Mouse (Mus musculus) cerebellum, postnatal 25 days (tissue): ENCODE results near the gene Uri1.

Experiments
- DNase-seq, 2 experiments: peaks; one replicate each; pipeline ENCODE4 v3.0.0; 2021; ENCODE audit warnings: mixed read lengths in 2 of 2

Gene Uri1

DNA sequence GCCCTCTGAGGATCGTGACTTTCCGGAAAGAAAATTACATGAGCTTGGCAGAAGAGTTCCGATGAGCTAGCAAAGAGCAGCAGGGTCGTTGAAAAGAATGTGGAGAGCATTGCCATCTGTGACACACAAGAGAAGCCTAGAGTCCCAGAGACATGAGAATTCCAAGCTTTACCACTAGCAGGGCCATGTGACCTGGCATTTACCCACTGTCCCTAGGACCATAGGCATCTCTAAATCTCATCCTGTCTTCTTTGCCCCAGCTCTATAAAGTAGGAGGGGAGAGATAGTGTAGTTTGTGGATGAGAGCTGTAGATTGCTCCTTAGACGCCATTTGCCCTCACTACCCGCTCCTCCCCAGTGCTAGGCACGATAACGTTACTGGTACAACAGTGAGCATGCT is at the start of gene Uri1:
Gene Uri1, minus strand, starts transcription at position 101 of the 400 bp plus-strand sequence.
- no peak for DNase-seq

DNA sequence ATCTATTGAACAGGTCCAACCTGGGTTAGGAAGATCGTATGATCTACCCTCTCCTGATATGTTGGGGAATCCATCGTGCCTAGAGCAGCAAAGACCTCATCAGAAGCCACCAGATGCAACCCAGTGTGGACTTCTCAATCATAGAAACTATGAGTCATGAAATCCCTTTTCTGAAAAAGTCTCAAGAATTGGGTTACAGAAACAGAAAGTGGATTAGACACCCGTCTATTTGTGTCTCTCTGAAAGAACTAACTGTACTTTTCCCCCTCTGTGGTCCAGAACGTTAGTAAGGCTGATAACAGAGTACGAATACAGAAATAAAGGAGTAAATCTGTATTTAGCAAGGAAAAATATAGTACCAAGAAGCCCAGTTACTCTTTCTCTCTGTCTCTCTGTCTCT is 47.7 kb upstream of the Uri1 start:
- DNase-seq, result no peak

DNA sequence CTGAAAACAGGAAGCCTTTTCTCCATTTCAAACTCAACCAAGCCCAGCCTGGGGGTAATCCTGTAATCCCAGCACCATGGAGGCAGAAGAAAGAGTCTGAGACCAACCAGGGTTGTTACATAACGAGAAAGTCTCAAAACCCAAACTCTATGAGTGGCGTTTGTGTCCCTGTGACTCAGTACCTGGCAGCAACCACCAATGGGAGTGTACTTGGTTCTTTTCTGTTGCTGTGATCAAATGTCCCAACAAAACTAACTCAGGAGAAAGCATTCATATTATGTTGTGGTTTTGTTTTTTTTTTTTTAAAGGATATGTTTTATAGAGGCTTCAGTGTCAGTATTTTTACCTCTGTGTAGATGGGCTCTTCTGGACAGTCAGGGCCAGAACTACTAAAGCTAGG is 47.3 kb upstream of the Uri1 start:
- no peak for DNase-seq

DNA sequence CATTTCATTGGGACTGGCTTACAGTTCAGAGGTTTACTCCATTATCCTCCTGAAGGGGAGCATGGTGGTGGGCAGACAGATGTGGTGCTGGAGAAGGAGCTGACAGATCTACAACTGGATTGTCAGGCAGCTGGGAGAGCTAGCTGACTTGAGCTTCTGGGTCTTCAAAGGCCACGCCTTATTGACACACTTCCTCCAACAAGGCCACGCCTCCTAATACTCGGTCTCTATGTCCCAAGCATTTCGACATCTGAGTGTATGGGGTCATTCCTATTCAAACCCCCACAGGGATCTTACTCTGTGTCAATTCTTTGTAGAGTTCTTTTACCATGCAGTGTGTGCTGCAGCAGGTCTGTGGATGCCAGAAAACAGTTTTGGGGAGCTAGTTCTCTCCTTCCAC is 41.1 kb upstream of the Uri1 start:
- DNase-seq, result no peak

- DNase-seq, result peak; percentile 94 to 95
Measured at GRCm38 (mm10) chr7:38061060-38061970, 38.0 kb upstream of the Uri1 start.

- DNase-seq, result no peak
Measured at GRCm38 (mm10) chr7:38059636-38060330, 36.4 kb upstream of the Uri1 start.

GRCm38 (mm10) chr7:38059096-38059495 is 35.7 kb upstream of the Uri1 start:
- DNase-seq, result no peak

DNA sequence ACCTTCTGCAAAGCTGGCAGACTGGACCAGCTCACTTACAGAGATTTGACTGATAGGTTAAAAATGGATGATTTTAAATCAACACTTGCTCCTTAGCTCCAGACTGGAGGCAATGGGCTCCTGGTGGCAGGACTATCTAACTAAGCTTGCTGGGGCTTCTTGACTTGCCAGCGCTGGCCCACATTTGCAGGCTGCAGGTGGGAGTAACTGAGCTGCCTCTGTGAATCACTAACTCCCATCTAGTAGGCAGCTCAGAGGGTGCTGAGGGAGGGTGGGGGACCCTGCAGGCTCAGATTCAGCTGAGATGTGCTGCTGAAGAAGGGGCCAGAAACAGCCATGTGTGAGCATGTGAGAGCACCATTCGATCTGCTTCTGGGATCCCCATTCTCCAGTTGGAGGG is 32.6 kb upstream of the Uri1 start:
- DNase-seq, result no peak

GRCm38 (mm10) chr7:38054246-38054645 is 30.9 kb upstream of the Uri1 start:
- no peak for DNase-seq

DNA sequence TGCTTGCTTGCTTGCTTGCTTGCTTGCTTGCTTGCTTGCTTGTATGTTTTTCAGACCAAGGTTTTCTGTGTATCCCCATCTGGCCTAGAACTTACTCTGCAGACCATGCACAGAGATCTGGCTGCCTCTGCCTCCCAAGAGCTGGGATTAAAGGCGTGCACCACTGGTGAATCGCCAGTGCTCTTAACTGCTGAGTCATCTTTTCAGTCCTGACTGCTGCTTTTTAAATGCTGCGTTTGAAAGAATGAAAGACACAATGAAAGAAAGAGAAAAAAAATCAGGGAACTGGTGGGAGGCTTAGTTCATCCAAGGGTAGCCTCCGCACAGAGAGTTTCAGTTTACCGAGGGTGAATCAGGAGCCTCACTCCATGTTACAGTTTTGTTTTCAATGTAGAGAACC is 23.9 kb upstream of the Uri1 start:
- DNase-seq, result no peak

- no peak for DNase-seq
Measured at GRCm38 (mm10) chr7:38041244-38041643, 17.9 kb upstream of the Uri1 start.

GRCm38 (mm10) chr7:38037586-38037985 is 14.2 kb upstream of the Uri1 start:
- no peak for DNase-seq

DNA sequence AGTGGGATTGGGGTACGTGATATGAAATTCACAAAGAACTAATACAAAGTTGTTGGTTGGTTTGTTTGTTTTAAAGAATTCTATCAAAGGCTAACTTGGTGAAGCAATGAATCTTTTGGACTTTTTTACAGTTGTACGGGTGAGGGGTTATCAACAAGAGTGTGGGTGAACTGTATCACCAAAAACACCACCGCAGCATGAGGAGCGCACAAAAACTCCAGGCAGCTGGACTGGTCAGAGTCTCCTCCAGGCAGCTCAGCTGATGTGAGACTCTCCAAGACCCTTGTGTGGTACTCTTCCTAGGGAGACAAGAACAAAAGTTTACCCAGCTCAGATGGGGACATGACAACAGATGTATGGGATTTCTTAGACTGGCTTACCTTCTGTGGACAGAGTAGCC is 7.8 kb upstream of the Uri1 start:
- no peak for DNase-seq

DNA sequence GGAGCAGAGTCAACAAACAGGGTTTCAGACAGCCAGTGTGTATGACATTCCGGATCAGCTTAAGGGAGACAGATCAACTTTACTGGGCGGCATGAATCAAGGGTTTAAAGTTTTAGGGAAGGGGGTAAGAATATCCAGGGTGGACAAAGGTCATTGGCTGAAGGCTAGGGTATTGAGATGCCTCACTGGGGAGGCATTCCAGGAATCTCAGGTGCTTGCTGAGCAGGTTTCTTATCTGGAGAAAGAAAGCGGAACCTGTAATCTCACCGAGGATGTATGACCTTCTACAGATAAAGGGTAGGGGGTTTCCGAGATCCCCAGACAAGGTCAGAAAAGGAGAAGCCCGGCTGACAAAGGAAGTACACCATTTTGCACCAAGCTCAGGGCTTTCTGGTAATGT is 7.3 kb upstream of the Uri1 start:
- DNase-seq, result no peak

DNA sequence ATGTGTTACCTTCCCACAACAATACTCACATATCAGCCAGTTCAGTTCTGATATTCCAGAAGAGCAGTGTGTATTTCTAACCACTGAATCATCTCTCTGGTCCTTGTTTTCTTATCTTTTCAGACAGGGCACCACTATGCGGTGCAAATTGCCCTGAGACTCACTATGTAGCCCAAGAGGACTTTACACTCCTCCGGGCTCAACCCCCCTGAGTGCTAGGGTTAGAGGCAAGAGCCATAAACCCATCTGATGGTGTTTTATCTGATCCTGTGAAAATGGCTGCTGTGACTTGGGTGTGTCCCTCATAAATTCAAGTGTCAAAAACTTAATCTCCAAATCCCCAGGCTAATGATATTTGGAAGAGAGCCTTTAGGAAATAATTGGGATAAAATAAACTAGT is 6.6 kb upstream of the Uri1 start:
- no peak for DNase-seq

GRCm38 (mm10) chr7:38029083-38029482 is 5.7 kb upstream of the Uri1 start:
- DNase-seq, result no peak

- no peak for DNase-seq
Measured at GRCm38 (mm10) chr7:38027940-38028600, 4.7 kb upstream of the Uri1 start.

DNA sequence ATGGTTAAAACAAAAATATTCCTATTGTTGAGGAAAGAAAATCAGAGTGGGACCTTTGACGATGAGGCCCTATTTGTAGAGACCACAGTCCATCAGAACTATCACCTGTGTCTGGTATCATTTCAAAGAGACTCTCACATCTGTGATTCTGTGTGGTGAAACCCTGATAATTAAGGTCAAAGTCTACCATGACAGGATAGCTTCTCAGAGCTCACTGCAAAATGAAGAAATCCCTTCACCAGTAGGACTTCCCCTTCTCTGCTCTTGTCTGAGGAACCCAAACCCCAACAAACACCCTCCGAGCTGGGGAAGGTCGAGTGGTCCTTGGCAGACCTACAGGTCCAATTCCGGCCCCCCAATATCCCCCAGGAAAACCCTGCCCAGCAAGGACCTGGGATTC is 1.5 kb upstream of the Uri1 start:
- no peak for DNase-seq

GRCm38 (mm10) chr7:38019770-38020169 is 3.6 kb downstream of the Uri1 start:
- DNase-seq, result no peak

DNA sequence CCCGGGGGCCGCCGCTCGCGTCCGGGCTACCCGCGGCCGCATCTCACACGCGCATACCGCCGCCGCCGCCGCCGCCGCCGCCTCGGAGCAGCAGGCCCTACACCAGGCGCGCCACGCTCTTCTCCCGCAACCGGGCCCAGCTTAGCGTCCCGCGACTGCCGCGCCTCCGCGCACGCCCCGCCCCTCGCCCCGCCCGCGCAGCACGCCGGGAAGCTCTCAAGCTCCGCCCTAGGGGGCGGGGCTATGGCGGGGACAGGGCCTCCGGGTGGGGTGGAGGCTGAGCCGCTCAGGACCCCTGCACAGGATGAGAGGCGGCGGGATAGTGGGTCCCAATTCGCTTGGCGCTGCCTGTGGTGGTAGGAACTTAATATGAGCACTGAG is 4.0 kb downstream of the Uri1 start:
- DNase-seq, result peak; percentile 94 to 98

DNA sequence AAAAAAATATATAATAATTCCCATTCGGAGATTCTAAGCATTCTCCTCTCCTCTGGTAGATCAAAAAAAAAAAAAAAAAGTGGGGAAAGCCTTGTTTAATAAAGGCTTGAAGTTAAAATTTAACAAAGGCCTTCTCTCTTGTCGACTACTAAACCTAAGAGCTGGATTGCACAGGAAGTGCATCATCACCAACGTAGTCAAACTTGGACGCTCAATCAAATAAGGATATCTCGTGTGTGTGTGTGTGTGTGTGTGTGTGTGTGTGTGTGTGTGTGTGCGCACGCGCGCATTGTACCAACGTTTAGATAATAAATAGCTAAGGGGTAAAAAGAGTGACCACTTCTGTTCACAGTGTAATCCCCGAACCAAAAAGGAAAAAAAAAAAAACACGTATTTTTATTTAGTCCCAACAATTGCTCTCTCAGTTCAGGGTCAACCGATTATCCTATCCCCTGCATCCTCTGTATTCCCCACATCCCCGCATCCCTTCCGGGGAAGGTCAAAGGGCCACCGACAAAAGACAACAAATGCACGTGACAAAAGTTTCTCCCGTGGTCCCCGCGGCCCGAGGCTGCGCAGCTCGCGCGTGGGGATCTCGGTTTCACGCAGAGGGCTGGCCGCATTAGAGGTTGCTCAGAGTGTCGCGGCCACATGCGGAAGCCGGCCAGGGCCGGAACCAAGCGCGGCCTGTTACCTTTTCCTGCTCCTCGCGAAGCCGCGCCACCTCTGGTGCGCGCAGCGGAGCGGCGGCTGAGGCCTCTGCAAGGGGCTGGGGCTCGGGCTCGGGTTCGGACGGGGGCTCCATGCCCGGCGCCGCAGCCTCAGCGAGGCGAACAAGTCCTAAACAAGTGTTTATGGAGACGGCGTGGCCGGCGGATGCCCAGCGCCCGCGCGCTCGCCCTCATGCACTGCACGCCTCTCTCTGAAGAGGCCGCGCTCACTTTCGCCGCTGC is 4.7 kb downstream of the Uri1 start:
- DNase-seq, result peak in 1 of 2 experiments; percentile 78

DNA sequence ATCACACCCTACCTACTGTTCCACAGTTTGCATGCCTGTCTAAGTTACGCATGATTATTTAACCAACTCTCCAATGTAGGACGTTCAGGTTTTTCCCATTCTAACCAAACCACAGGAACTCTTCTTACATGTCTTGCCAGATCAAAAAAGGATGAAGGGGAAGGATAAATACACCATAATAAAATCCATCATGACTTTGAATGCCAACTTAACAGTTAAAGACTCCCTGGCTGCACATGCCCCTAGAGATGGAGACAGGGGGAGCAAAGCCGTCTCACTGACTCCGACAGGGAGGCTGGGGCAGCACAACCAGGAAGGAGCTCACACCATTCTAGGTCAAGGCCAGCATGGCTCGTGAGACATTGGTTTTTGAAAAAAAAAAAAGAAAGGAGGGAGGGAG is 8.0 kb downstream of the Uri1 start:
- no peak for DNase-seq

GRCm38 (mm10) chr7:38013946-38014345 is 9.4 kb downstream of the Uri1 start:
- DNase-seq, result no peak
